Mouse (Mus musculus) stomach, postnatal 0 days (tissue): ENCODE data around the gene Dqx1. TPM values are rescaled to one million over a fixed set of nuclear protein-coding genes. Genes with fewer than 3 reads are reported as not detected.
A peak's percentile ranks its signal among the peaks of the same experiment; 100 is the strongest.

Experiments
- ATAC-seq: fragments of 200-750 bp; cut with Nextera tagmentation; 2 replicates; pipeline ENCODE4 v1.8.0; 2017; ENCODE audit not compliant: low FRiP score, low TSS enrichment
- DNase-seq: peaks from one replicate; pipeline ENCODE4 v3.0.0-alpha.2; 2016; ENCODE audit warnings: low spot score
- H3K27ac ChIP-seq: fragments of 300-500 bp; sonication (generic); replicated peaks from 2 replicates; pipeline ENCODE4 v1.5.1; 2014; ENCODE audit warnings: mild to moderate bottlenecking, control low read depth
- H3K27me3 ChIP-seq: fragments of 300-500 bp; sonication (generic); 2 replicates; pipeline ENCODE4 v1.6.1; 2014; ENCODE audit warnings: low read length; ENCODE audit not compliant: control insufficient read depth, insufficient read depth
- H3K36me3 ChIP-seq: fragments of 300-500 bp; sonication (generic); 2 replicates; pipeline ENCODE4 v1.6.1; 2014; ENCODE audit warnings: low read length, mixed read lengths; ENCODE audit not compliant: control insufficient read depth, insufficient read depth
- H3K4me1 ChIP-seq: fragments of 300-500 bp; sonication (generic); replicated peaks from 2 replicates; pipeline ENCODE4 v1.6.1; 2014; ENCODE audit warnings: antibody characterized with exemption; ENCODE audit not compliant: control insufficient read depth, insufficient read depth
- H3K4me2 ChIP-seq: fragments of 300-500 bp; sonication (generic); replicated peaks from 2 replicates; pipeline ENCODE4 v1.6.1; 2014; ENCODE audit warnings: low read depth, mild to moderate bottlenecking, control low read depth, moderate library complexity
- H3K4me3 ChIP-seq: fragments of 300-500 bp; sonication (generic); 2 replicates; pipeline ENCODE4 v1.5.1; 2014; ENCODE audit warnings: low read depth, low read length, control low read depth
- H3K9ac ChIP-seq: fragments of 300-500 bp; sonication (generic); 2 replicates; pipeline ENCODE4 v1.6.1; 2014; ENCODE audit warnings: mild to moderate bottlenecking, low read length, control low read depth, mixed read lengths
- H3K9me3 ChIP-seq: fragments of 300-500 bp; sonication (generic); 2 replicates; pipeline ENCODE4 v1.6.1; 2016; ENCODE audit warnings: low read length; ENCODE audit not compliant: control insufficient read depth
- CTCF ChIP-seq: IDR thresholded peaks from 2 replicates; pipeline ENCODE4 v1.5.1; 2016; ENCODE audit warnings: antibody characterized with exemption, low read depth, mild to moderate bottlenecking, moderate library complexity
- EP300 ChIP-seq: optimal IDR thresholded peaks from 2 replicates; pipeline ENCODE3; 2016; ENCODE audit warnings: antibody characterized with exemption
- WGBS: fragments of 180-500 bp; shearing (Covaris S2); extraction: QIAGEN DNeasy Blood & Tissue Kit; methylation state at CpG from one replicate; pipeline ENCODE4 v1.1.7; 2014; 5-methylcytosine and 5-hydroxymethylcytosine counted together
- polyA plus RNA-seq: library from polyadenylated mRNA; unstranded; fragments of >200 nt; fragmentation: Nextera tagmentation; extraction: Ambion mirVana; gene quantifications from 2 replicates; pipeline ENCODE4 v1.2.1, GENCODE M21; 2015

Gene Dqx1
- polyA plus RNA-seq, 1 experiment from 2014 or later: 5.4 TPM

DNA sequence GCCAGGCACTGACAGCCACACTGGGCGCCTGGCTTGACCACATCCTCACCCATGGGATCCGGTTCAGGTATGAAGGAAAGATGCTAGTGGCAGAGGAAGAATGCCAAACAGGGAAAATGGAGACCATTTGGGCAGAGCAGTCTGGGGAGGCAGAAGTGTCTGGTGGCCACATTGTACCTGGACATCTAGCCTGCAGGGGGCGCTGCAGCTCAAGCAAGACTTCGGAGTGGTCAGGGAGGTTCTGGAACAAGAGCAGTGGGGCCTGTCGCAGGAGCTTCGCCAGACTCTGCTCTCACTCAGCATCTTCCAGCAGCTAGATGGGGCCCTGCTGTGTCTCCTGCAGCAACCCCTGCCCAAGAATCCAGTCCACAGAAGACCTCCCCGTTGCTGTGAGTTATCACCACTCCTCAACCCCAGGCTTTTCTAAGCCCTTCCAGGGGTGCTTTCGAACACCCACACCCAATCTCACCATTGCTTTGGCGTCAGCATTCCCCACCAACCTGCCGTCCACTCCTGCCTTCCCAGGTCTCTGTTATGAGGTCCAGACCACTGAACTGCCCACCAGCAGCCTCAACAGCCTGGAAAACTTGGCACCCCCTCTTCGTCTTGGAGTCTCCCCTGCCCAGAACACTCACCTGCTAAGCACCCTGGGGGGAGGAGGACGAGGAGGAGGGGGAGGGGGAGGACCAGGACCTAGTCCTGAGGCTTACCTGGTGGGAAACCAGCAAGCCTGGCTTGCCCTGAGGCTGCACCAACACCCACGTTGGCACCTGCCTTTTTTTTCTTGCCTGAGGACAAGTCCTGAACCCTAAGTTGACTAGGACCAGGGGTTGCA, 50.1 kb downstream of the Dqx1 start:
- TF ChIP-seq EP300 (no peak), CTCF (peak; percentile 90)
- 33% methylated on average over 13 of the region's 13 CpGs for WGBS
- DNase-seq (peak; percentile 88), ATAC-seq (peak; percentile 71)
- H3K4me1 ChIP-seq: 0 out of 2 replicates have a peak, but pooled peaks cover 2% of the 10 kb centered on the region
- no peaks in the 10 kb centered on the region for H3K36me3 ChIP-seq
- H3K27ac ChIP-seq: peak overlapping the region; percentile 88; the same call in 1 of the 2 replicates
- no peaks in the 10 kb centered on the region for H3K9me3 ChIP-seq
- H3K27me3 ChIP-seq: no peaks in the 10 kb centered on the region
- H3K4me2 ChIP-seq: peak overlapping the region; percentile 78; the same call in 1 of the 2 replicates
- no peak overlapping the region for H3K9ac ChIP-seq
- H3K4me3 ChIP-seq: 0 out of 2 replicates have a peak overlapping the region, but pooled peaks have one; percentile 93

DNA sequence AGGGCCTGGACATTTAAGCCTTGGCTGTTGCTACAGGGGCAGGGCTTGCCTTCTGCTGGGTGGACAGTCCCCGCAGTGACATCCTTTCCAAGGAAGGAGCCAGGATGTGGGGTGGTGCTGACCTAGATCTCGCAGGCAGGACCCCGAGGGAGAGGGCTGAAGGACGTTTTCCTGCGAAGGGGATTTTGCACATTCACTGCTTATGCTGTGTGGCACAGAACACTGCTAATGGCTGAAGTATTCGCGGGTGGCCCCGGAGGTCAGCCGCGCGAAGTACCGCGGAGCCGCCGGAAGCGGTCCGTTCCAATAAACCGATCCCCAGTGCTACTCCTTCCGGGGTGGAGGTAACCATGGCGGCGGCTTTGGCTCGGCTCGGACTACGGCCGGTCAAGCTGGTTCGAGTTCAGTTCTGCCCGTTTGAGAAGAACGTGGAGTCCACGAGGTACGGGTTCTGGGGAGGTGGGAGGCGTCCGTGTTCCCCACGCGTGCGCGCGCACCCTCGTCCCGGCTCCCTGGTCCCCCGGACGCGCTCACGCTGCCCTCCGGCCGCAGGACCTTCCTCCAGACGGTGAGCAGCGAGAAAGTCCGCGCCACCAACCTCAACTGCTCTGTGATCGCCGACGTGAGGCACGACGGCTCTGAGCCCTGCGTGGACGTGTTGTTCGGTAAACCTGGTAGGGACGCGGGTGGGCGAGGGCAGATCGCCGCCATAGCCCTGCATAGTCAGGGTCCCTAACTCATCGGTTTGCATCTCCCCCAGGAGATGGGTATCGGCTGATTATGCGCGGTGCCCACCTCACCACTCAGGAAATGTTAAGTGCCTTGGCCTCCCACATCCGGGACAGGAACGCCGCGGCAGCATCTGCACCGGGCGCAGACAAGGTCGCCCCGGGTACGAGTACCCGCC, 51.4 kb downstream of the Dqx1 start, which contains the start of gene Mrpl53:
Gene Mrpl53 (plus strand): TSS at position 279 of the 907 bp plus-strand sequence.
- Histone ChIP-seq H3K4me2 (peak within 1 kb of the TSS; percentile 78), H3K27ac (peak within 1 kb of the TSS; percentile 88), H3K9ac (peak within 1 kb of the TSS; percentile 90), H3K4me3 (peak within 1 kb of the TSS; percentile 93), H3K4me1 (no peaks in the 10 kb centered on the region), H3K36me3 (no peaks in the 10 kb centered on the region), H3K27me3 (no peaks in the 10 kb centered on the region), H3K9me3 (no peaks in the 10 kb centered on the region)
- ATAC-seq: peak; percentile 90
- under 1% methylated on average over 76 of the region's 76 CpGs for WGBS
- peak; percentile 11; the same call in 1 of the 2 replicates for TF ChIP-seq CTCF
- TF ChIP-seq EP300: no peak
- DNase-seq: peak; percentile 81

DNA sequence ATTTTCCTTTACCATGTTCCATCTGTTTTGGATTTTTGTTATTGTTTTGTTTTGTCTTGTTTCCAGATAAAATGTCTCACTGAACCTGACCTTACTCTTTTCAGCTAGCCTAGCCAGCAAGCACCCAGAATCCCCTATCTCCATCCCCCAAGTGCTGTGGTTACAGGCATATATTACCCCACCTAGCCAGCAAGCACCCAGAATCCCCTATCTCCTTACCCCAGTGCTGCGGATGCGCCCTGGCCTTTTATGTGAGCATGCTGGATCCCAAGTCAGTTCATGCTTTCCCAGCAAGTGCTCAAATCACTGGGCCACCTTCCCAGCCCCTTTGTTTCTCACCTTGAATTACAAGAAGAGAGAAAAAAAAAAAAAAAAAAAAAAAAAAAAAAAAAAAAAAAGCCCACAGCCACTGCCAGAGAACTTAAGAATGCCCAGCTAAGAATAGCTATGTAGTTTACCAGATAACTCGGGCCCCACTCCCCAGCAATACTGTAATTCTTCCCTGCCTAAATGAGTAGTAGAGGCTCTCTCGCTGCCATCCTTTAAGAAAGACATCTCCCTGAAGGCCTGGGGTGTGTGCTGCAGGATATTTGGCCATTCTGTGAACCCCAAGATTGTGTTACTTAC, 54.0 kb downstream of the Dqx1 start:
- 77% methylated on average over 4 of the region's 4 CpGs for WGBS
- H3K27ac ChIP-seq: no peak overlapping the region
- no peaks in the 10 kb centered on the region for H3K36me3 ChIP-seq
- no peaks in the 10 kb centered on the region for H3K9me3 ChIP-seq
- no peaks in the 10 kb centered on the region for H3K4me1 ChIP-seq
- ATAC-seq (no peak), DNase-seq (no peak)
- H3K9ac ChIP-seq: no peak overlapping the region
- H3K4me2 ChIP-seq: no peak overlapping the region
- H3K4me3 ChIP-seq: no peak overlapping the region
- no peak for TF ChIP-seq CTCF
- TF ChIP-seq EP300: no peak
- H3K27me3 ChIP-seq: no peaks in the 10 kb centered on the region

- peak; percentile 92 for ATAC-seq
- Histone ChIP-seq H3K9ac (peak within 1 kb of the TSS; percentile 84), H3K4me1 (no peaks in the 10 kb centered on the region), H3K4me2 (peak within 1 kb of the TSS; percentile 97), H3K9me3 (no peaks in the 10 kb centered on the region), H3K27ac (peak within 1 kb of the TSS; percentile 92), H3K36me3 (peaks cover 5% of the 10 kb centered on the region), H3K27me3 (no peaks in the 10 kb centered on the region), H3K4me3 (peak within 1 kb of the TSS; percentile 66)
- TF ChIP-seq CTCF (peak; percentile 71), EP300 (no peak)
- peak; percentile 97 for DNase-seq
- under 1% methylated on average over 52 of the region's 58 CpGs for WGBS
Measured at GRCm38 (mm10) chr6:83115011-83115671, 57.5 kb downstream of the Dqx1 start, which contains the start of gene Mogs. Mogs (plus strand) TSS chr6:83115496.
